Mouse (Mus musculus) testis, postnatal 10 days (tissue): ENCODE measurements around the gene Crim1.

Experiments
- DNase-seq: peaks from one replicate; pipeline ENCODE4 v3.0.0; 2021; ENCODE audit warnings: low spot score

The Crim1 gene

GRCm38 (mm10) chr17:78419216-78419615 lies 219.2 kb downstream of the Crim1 start:
- DNase-seq, result no peak

GRCm38 (mm10) chr17:78425026-78425425 lies 225.0 kb downstream of the Crim1 start:
- no peak for DNase-seq
